Mouse (Mus musculus): ENCODE data around the gene Asb15. TPM values are rescaled to one million over a fixed set of nuclear protein-coding genes. Genes with fewer than 3 reads are reported as not detected.

The Asb15 gene
- polyA plus RNA-seq, 1 experiment from 2014 or later = not detected

DNA sequence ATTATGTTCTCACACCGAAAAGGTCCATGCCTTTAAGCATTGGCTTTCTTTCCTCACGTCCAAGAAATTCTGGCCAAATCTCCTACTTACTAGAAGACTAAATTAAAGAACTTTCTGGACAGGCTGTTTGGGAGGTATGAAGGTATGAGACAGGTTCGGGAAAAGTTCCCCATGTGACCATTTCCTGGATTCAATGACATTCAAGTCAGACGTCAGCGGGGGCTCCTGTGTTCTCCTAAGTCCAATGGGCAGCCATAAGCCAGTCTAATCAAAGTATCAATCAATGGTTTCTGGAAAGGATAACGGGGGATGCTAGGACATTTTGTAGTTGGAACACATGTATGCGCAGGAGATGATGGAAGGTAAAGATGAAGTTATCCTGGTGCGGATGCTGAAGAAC, 77.7 kb downstream of the Asb15 start:
- Histone ChIP-seq H3K9me3 (ENCODE audit: control insufficient read depth, low read depth, low read length) (no peaks in the 10 kb centered on the region), H3K4me2 (replicated peaks; ENCODE audit: low read depth, low read length) (no peak overlapping the region), H3K4me1 (ENCODE audit: control insufficient read depth, insufficient read depth, low read length) (no peaks in the 10 kb centered on the region), H3K27me3 (ENCODE audit: control insufficient read depth, insufficient read depth, low read length) (no peaks in the 10 kb centered on the region), H3K4me3 (ENCODE audit: low read depth, low read length) (no peak overlapping the region), H3K36me3 (ENCODE audit: control insufficient read depth, insufficient read depth, low read length) (no peaks in the 10 kb centered on the region), H3K9ac (replicated peaks; ENCODE audit: low read depth, low read length) (no peak overlapping the region), H3K27ac (ENCODE audit: low read length) (no peak overlapping the region)
- whole genome bisulfite sequencing = 94% methylated on average over 8 of the region's 8 CpGs
- ATAC-seq (ENCODE audit: insufficient number of reproducible peaks, insufficient read depth, low FRiP score, low read depth) = no peak

DNA sequence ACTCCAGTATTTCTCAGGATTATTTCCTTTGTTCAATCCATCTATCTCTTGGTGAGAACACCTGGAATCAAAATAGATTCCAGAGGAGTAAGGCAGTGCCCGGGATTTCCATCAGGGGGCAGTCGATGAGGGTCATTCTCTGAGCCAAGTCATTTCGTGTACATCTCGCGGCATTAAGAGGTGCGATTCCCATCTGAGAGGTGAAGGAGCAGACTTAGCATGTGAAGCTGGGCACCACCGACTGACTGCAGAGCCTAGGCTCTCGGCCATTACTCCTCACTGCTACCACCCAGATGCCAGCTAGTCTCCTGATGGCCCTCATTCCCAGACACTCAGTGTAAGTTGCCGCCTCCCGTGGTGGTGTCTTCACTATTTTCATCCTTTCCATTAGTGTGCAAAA, 78.6 kb downstream of the Asb15 start:
- Histone ChIP-seq H3K27me3 (ENCODE audit: control insufficient read depth, insufficient read depth, low read length) (no peaks in the 10 kb centered on the region), H3K4me1 (ENCODE audit: control insufficient read depth, insufficient read depth, low read length) (no peaks in the 10 kb centered on the region), H3K4me3 (ENCODE audit: low read depth, low read length) (no peak overlapping the region), H3K4me2 (replicated peaks; ENCODE audit: low read depth, low read length) (no peak overlapping the region), H3K36me3 (ENCODE audit: control insufficient read depth, insufficient read depth, low read length) (no peaks in the 10 kb centered on the region), H3K27ac (ENCODE audit: low read length) (no peak overlapping the region), H3K9me3 (ENCODE audit: control insufficient read depth, low read depth, low read length) (no peaks in the 10 kb centered on the region), H3K9ac (replicated peaks; ENCODE audit: low read depth, low read length) (no peak overlapping the region)
- no peak for ATAC-seq (ENCODE audit: insufficient number of reproducible peaks, insufficient read depth, low FRiP score, low read depth)
- WGBS = 73% methylated on average over 10 of the region's 10 CpGs

DNA sequence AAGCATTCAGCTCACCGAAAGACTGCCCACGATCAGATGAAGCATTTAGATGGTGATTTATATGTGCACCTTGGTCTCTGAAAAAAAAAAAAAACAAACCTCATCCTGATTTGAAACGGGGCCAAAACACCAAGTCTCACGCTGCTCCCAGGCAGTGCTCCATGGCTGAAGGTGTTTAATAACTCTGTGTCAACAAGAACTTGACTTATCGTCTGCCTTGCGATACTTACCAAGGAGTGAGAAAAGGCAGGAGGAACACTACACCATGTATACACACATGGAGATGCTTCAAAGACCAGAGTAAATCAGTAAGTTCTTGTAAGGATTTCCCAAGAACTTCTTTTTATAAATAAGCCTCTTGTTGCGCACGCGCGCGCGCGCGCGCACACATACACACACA, 79.6 kb downstream of the Asb15 start:
- ATAC-seq (ENCODE audit: insufficient number of reproducible peaks, insufficient read depth, low FRiP score, low read depth) = no peak
- WGBS = 61% methylated on average over 15 of the region's 15 CpGs

DNA sequence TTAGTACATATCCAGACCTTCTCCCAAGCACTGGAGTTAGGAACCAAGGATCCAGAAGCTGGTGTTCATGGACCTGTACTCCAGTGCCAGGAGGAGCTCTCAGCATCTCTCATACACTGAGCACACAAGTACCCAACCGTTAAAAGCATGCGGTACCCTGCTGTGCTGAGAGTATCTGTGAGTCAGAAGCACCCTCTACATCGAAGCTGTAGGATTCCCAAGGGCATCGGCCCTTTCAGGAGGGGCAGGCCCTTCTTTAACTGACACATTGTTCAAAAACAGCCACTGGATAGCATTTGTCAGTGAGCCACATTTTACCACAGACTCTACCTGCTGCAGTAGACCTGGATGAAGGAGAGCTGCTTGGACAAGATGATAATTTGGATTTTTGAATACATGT, 80.2 kb downstream of the Asb15 start:
- WGBS = 79% methylated on average over 4 of the region's 4 CpGs
- ATAC-seq (ENCODE audit: insufficient number of reproducible peaks, insufficient read depth, low FRiP score, low read depth) = no peak

More for the DNA sequence above, 79.6 kb downstream of the Asb15 start:
- Histone ChIP-seq H3K27ac (ENCODE audit: low read length) (no peak overlapping the region), H3K9me3 (ENCODE audit: control insufficient read depth, low read depth, low read length) (no peaks in the 10 kb centered on the region), H3K27me3 (ENCODE audit: control insufficient read depth, insufficient read depth, low read length) (no peaks in the 10 kb centered on the region), H3K4me3 (ENCODE audit: low read depth, low read length) (no peak overlapping the region), H3K9ac (replicated peaks; ENCODE audit: low read depth, low read length) (no peak overlapping the region), H3K36me3 (ENCODE audit: control insufficient read depth, insufficient read depth, low read length) (no peaks in the 10 kb centered on the region), H3K4me2 (replicated peaks; ENCODE audit: low read depth, low read length) (no peak overlapping the region), H3K4me1 (ENCODE audit: control insufficient read depth, insufficient read depth, low read length) (no peaks in the 10 kb centered on the region)

DNA sequence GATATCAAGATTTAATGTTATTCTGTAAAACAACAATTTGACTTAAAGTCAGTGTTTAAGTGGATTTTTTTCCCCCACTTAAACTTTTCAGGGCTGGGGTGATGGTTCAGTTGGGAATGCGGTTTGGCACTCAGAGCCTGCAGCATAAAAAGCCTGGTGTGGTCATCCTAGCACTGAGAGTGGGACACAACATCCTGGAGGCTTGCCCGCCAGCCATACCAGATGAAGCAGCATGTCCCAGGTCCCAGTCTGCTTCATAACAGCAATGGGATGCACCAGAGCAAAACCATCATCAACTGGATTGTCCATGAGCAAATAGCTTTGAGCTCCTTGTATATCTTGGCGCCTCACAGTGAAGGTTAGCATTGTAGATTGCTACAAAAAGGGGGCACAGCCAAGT, 80.7 kb downstream of the Asb15 start:
- ATAC-seq (ENCODE audit: insufficient number of reproducible peaks, insufficient read depth, low FRiP score, low read depth) = no peak
- no peaks in the 10 kb centered on the region for H3K9me3 ChIP-seq (ENCODE audit: control insufficient read depth, low read depth, low read length)
- H3K4me1 ChIP-seq (ENCODE audit: control insufficient read depth, insufficient read depth, low read length) = no peaks in the 10 kb centered on the region
- H3K9ac ChIP-seq (replicated peaks; ENCODE audit: low read depth, low read length) = no peak overlapping the region
- no peaks in the 10 kb centered on the region for H3K36me3 ChIP-seq (ENCODE audit: control insufficient read depth, insufficient read depth, low read length)
- H3K4me2 ChIP-seq (replicated peaks; ENCODE audit: low read depth, low read length) = no peak overlapping the region
- WGBS = 90% methylated on average over 3 of the region's 3 CpGs
- H3K27me3 ChIP-seq (ENCODE audit: control insufficient read depth, insufficient read depth, low read length) = no peaks in the 10 kb centered on the region
- H3K4me3 ChIP-seq (ENCODE audit: low read depth, low read length) = no peak overlapping the region
- no peak overlapping the region for H3K27ac ChIP-seq (ENCODE audit: low read length)

More for the DNA sequence above, 80.2 kb downstream of the Asb15 start:
- no peaks in the 10 kb centered on the region for H3K36me3 ChIP-seq (ENCODE audit: control insufficient read depth, insufficient read depth, low read length)
- no peaks in the 10 kb centered on the region for H3K27me3 ChIP-seq (ENCODE audit: control insufficient read depth, insufficient read depth, low read length)
- H3K9ac ChIP-seq (replicated peaks; ENCODE audit: low read depth, low read length) = no peak overlapping the region
- no peaks in the 10 kb centered on the region for H3K4me1 ChIP-seq (ENCODE audit: control insufficient read depth, insufficient read depth, low read length)
- no peak overlapping the region for H3K27ac ChIP-seq (ENCODE audit: low read length)
- no peaks in the 10 kb centered on the region for H3K9me3 ChIP-seq (ENCODE audit: control insufficient read depth, low read depth, low read length)
- no peak overlapping the region for H3K4me2 ChIP-seq (replicated peaks; ENCODE audit: low read depth, low read length)
- H3K4me3 ChIP-seq (ENCODE audit: low read depth, low read length) = no peak overlapping the region

DNA sequence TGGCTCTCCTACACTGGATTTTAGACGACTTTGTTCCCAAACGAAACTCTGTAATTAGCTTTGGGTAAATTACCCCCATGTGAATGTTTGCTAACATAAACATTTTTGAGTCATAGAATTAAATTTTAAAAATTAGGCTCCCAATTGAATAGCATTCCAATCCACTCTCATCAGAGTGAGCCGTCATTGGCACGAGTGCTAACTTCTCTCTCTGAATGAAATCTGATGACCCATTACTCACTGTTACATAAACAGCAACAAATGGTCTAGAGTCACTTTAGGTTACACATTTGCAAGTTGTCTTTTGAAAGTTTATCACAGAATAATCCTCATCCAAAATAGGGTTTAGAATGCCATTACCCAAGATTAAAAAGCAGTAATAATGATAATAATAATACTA, 81.6 kb downstream of the Asb15 start:
- H3K27ac ChIP-seq (ENCODE audit: low read length) = no peak overlapping the region
- 35% methylated on average over 4 of the region's 4 CpGs for WGBS
- no peaks in the 10 kb centered on the region for H3K4me1 ChIP-seq (ENCODE audit: control insufficient read depth, insufficient read depth, low read length)
- H3K4me2 ChIP-seq (replicated peaks; ENCODE audit: low read depth, low read length) = no peak overlapping the region
- peaks cover 2% of the 10 kb centered on the region; the same call in 1 of the 2 replicates for H3K36me3 ChIP-seq (ENCODE audit: control insufficient read depth, insufficient read depth, low read length)
- no peak for ATAC-seq (ENCODE audit: insufficient number of reproducible peaks, insufficient read depth, low FRiP score, low read depth)
- no peak overlapping the region for H3K9ac ChIP-seq (replicated peaks; ENCODE audit: low read depth, low read length)
- no peaks in the 10 kb centered on the region for H3K9me3 ChIP-seq (ENCODE audit: control insufficient read depth, low read depth, low read length)
- no peak overlapping the region for H3K4me3 ChIP-seq (ENCODE audit: low read depth, low read length)
- H3K27me3 ChIP-seq (ENCODE audit: control insufficient read depth, insufficient read depth, low read length) = no peaks in the 10 kb centered on the region

DNA sequence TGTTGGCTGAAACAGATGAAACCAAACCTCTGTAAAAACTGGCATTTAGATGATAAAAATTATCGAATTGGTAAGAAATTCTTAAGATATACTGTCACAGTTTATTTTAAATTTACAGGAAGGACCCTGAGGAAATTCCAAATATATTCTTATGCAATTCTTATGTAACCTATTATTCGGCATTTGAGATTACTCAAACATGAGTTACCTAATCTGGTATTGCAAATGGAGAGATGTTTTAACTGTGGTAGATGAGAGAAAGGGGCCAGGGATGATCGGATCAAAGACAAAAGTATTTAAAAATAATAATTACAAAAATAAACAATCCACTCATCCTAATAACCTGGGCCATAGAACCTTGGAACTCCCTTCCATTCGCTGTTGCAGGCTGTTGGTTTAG, 82.4 kb downstream of the Asb15 start:
- WGBS = 91% methylated on average over 4 of the region's 4 CpGs
- H3K4me3 ChIP-seq (ENCODE audit: low read depth, low read length) = no peak overlapping the region

DNA sequence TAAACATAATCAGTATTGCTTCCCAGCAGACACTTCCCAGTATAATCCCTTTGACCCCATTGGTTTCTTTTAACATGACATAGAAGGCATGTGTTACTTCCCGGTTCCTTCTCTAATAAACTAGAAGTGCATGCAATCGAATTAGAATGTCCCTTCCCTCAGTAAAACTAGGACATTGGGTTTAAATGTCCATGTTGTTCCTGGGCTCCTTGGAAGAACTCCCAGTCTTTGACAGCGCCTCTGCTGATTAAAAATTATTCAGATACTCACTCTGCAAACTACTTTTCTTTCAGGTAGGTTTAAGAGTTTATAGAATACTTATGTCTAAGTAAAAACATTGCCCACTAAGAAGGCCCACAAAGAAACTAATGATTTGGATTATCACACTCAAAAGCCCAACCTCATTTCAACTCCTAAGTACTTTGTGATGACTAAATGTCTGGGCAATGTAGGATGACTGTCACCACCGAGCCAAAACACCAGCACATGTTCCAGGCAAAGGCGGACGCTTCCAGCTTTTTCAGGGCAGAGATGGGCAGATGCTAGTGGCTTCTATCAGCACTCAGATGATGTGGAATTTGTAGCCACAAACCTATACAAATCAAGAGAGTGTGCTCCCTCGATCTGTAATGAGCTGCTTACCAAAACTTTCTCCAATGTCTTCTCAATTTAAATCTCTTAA, 84.3 kb downstream of the Asb15 start:
- ATAC-seq (ENCODE audit: insufficient number of reproducible peaks, insufficient read depth, low FRiP score, low read depth) = no peak
- Histone ChIP-seq H3K4me2 (replicated peaks; ENCODE audit: low read depth, low read length) (no peak overlapping the region), H3K9me3 (ENCODE audit: control insufficient read depth, low read depth, low read length) (no peaks in the 10 kb centered on the region), H3K4me3 (ENCODE audit: low read depth, low read length) (no peak overlapping the region), H3K9ac (replicated peaks; ENCODE audit: low read depth, low read length) (no peak overlapping the region), H3K27ac (ENCODE audit: low read length) (no peak overlapping the region), H3K36me3 (ENCODE audit: control insufficient read depth, insufficient read depth, low read length) (peaks cover 15% of the 10 kb centered on the region), H3K27me3 (ENCODE audit: control insufficient read depth, insufficient read depth, low read length) (no peaks in the 10 kb centered on the region), H3K4me1 (ENCODE audit: control insufficient read depth, insufficient read depth, low read length) (no peaks in the 10 kb centered on the region)
- 90% methylated on average over 7 of the region's 7 CpGs for WGBS

More for the DNA sequence above, 82.4 kb downstream of the Asb15 start:
- H3K27me3 ChIP-seq (ENCODE audit: control insufficient read depth, insufficient read depth, low read length) = no peaks in the 10 kb centered on the region
- H3K9me3 ChIP-seq (ENCODE audit: control insufficient read depth, low read depth, low read length) = no peaks in the 10 kb centered on the region
- no peak overlapping the region for H3K27ac ChIP-seq (ENCODE audit: low read length)
- peaks cover 7% of the 10 kb centered on the region; the same call in 1 of the 2 replicates for H3K36me3 ChIP-seq (ENCODE audit: control insufficient read depth, insufficient read depth, low read length)
- no peaks in the 10 kb centered on the region for H3K4me1 ChIP-seq (ENCODE audit: control insufficient read depth, insufficient read depth, low read length)
- H3K4me2 ChIP-seq (replicated peaks; ENCODE audit: low read depth, low read length) = no peak overlapping the region
- no peak for ATAC-seq (ENCODE audit: insufficient number of reproducible peaks, insufficient read depth, low FRiP score, low read depth)
- H3K9ac ChIP-seq (replicated peaks; ENCODE audit: low read depth, low read length) = no peak overlapping the region

DNA sequence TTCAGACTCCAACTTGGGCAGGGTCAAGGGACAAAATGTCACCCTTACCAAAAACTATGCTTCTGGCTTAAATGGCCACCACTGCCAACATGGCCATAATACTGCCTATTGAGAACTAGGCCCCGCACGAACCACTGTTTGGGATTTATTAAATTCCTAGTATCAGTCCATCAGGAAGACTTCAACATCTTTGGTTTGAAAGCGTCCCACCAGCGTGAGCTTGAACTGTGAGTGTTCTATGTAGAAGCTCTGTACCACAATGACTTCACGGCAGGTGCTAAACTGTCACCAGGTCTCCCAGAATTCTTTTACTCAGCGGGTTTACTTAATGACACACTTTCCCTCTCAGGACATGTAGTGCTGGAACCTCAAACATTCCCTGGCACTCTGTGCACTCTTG, 85.4 kb downstream of the Asb15 start:
- 97% methylated on average over 6 of the region's 6 CpGs for WGBS
- Histone ChIP-seq H3K9me3 (ENCODE audit: control insufficient read depth, low read depth, low read length) (no peaks in the 10 kb centered on the region), H3K27ac (ENCODE audit: low read length) (no peak overlapping the region), H3K9ac (replicated peaks; ENCODE audit: low read depth, low read length) (no peak overlapping the region), H3K4me3 (ENCODE audit: low read depth, low read length) (no peak overlapping the region), H3K4me2 (replicated peaks; ENCODE audit: low read depth, low read length) (no peak overlapping the region), H3K4me1 (ENCODE audit: control insufficient read depth, insufficient read depth, low read length) (no peaks in the 10 kb centered on the region), H3K27me3 (ENCODE audit: control insufficient read depth, insufficient read depth, low read length) (no peaks in the 10 kb centered on the region), H3K36me3 (ENCODE audit: control insufficient read depth, insufficient read depth, low read length) (peaks cover 25% of the 10 kb centered on the region)
- no peak for ATAC-seq (ENCODE audit: insufficient number of reproducible peaks, insufficient read depth, low FRiP score, low read depth)

Measured in stomach, embryonic 14.5 days (tissue).